Mouse (Mus musculus): Measurements from ENCODE around the gene Zfyve9. TPM values are rescaled to one million over a fixed set of nuclear protein-coding genes. Genes with fewer than 3 reads are reported as not detected.

Zfyve9 gene
- polyA plus RNA-seq, 1 experiment = 6.5 TPM

DNA sequence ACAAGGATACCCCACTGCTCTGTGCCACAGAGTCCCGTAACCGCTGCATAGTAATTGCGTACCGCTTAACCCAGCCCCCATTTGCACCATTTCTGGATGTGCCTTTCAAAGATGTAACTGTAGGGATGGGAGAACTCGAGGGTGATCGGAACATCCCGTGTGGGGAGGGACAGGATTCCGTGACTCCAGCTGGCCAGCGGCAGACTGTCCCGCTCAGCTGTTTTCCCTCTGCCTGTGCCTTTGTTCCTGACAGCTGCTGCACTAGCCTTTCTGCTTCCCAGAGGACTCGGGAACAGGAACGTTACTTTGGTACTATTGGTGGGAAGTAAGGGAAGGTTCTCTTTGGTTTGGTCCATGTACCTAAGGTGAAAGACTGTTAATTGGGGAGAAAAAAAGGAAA, 146.9 kb downstream of the Zfyve9 start:
- DNase-seq = no peak
- H3K36me3 ChIP-seq (ENCODE audit: control insufficient read depth, insufficient read depth, low read length) = peaks cover 3% of the 10 kb centered on the region
- 82% methylated on average over 12 of the region's 12 CpGs for WGBS

DNA sequence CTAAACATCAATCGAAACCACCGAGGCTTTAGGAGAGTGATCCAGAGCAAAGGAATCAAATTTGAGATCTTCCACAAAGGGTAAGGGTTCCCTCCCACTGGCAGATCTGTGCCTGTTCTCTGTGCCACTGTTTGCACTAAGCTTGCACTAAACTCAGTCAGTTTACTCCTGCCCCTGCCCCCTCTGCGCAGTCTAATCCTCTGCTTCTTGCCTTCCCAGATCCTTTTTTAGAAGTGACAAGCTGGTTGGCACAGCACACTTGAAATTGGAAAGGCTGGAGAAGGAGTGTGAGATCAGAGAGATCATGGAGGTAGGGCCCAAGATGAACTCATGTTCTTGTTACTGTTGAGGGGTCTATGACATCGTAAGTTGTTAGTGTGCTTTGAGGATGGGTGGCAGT, 149.0 kb downstream of the Zfyve9 start:
- 92% methylated on average over 4 of the region's 4 CpGs for WGBS
- no peak for DNase-seq
- no peak overlapping the region for H3K4me3 ChIP-seq (ENCODE audit: insufficient read depth, low read depth, low read length)
- TF ChIP-seq CTCF (conservative IDR thresholded peaks at IDR 0.05; ENCODE audit: insufficient read depth, insufficient read length, low read depth, low read length) = no peak
- no peak for TF ChIP-seq POLR2A (IDR thresholded peaks at IDR 0.05; ENCODE audit: low read depth, low read length)
- H3K36me3 ChIP-seq (ENCODE audit: control insufficient read depth, insufficient read depth, low read length) = peaks cover 3% of the 10 kb centered on the region
- H3K27me3 ChIP-seq (replicated peaks; ENCODE audit: control insufficient read depth, insufficient read depth, low read length) = no peaks in the 10 kb centered on the region
- H3K4me1 ChIP-seq (ENCODE audit: control insufficient read depth, insufficient read depth, low read length) = no peaks in the 10 kb centered on the region
- H3K27ac ChIP-seq (ENCODE audit: insufficient read depth, low read depth, low read length) = no peak overlapping the region

More for the DNA sequence above, 146.9 kb downstream of the Zfyve9 start:
- no peaks in the 10 kb centered on the region for H3K27me3 ChIP-seq (replicated peaks; ENCODE audit: control insufficient read depth, insufficient read depth, low read length)
- no peaks in the 10 kb centered on the region for H3K4me1 ChIP-seq (ENCODE audit: control insufficient read depth, insufficient read depth, low read length)
- TF ChIP-seq CTCF (conservative IDR thresholded peaks at IDR 0.05; ENCODE audit: insufficient read depth, insufficient read length, low read depth, low read length) (no peak), POLR2A (IDR thresholded peaks at IDR 0.05; ENCODE audit: low read depth, low read length) (no peak)
- no peak overlapping the region for H3K4me3 ChIP-seq (ENCODE audit: insufficient read depth, low read depth, low read length)
- H3K27ac ChIP-seq (ENCODE audit: insufficient read depth, low read depth, low read length) = no peak overlapping the region

- no peak overlapping the region for H3K4me3 ChIP-seq (ENCODE audit: insufficient read depth, low read depth, low read length)
- TF ChIP-seq CTCF (conservative IDR thresholded peaks at IDR 0.05; ENCODE audit: insufficient read depth, insufficient read length, low read depth, low read length) (no peak), POLR2A (IDR thresholded peaks at IDR 0.05; ENCODE audit: low read depth, low read length) (no peak)
- DNase-seq = no peak
- H3K27me3 ChIP-seq (replicated peaks; ENCODE audit: control insufficient read depth, insufficient read depth, low read length) = no peaks in the 10 kb centered on the region
- peaks cover 3% of the 10 kb centered on the region; the same call in 1 of the 2 replicates for H3K36me3 ChIP-seq (ENCODE audit: control insufficient read depth, insufficient read depth, low read length)
- H3K4me1 ChIP-seq (ENCODE audit: control insufficient read depth, insufficient read depth, low read length) = no peaks in the 10 kb centered on the region
- WGBS = 65% methylated on average over 9 of the region's 9 CpGs
- no peak overlapping the region for H3K27ac ChIP-seq (ENCODE audit: insufficient read depth, low read depth, low read length)
Observed at GRCm38 (mm10) chr4:108630096-108630495, 150.5 kb downstream of the Zfyve9 start.

GRCm38 (mm10) chr4:108629363-108629880, 151.2 kb downstream of the Zfyve9 start:
- Histone ChIP-seq H3K36me3 (ENCODE audit: control insufficient read depth, insufficient read depth, low read length) (peaks cover 3% of the 10 kb centered on the region; the same call in 1 of the 2 replicates), H3K27me3 (replicated peaks; ENCODE audit: control insufficient read depth, insufficient read depth, low read length) (no peaks in the 10 kb centered on the region), H3K4me1 (ENCODE audit: control insufficient read depth, insufficient read depth, low read length) (no peaks in the 10 kb centered on the region), H3K27ac (ENCODE audit: insufficient read depth, low read depth, low read length) (no peak overlapping the region), H3K4me3 (ENCODE audit: insufficient read depth, low read depth, low read length) (no peak overlapping the region)
- TF ChIP-seq CTCF (conservative IDR thresholded peaks at IDR 0.05; ENCODE audit: insufficient read depth, insufficient read length, low read depth, low read length) (no peak), POLR2A (IDR thresholded peaks at IDR 0.05; ENCODE audit: low read depth, low read length) (no peak)
- DNase-seq = no peak
- WGBS = 58% methylated on average over 7 of the region's 7 CpGs

DNA sequence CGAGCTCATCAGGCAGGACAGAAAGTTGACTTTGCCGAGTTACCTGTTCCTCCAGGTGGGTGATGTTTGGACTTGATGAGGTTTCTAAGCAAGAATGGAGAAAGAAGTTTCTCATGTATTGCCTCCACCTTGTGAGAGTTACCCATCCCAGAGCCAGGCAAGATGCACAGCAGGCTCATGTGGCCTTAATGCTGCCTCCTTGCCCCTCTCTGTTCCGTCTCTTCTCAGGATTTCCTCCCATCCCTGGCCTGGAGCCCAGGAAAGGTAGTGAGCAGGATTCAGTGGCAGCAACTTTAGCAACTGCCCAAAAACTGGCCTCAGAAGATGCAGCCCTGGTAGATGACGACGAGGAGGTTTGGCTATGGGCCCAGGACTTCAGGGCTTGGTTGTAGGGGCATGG, 153.5 kb downstream of the Zfyve9 start:
- no peaks in the 10 kb centered on the region for H3K4me1 ChIP-seq (ENCODE audit: control insufficient read depth, insufficient read depth, low read length)
- no peak for DNase-seq
- no peaks in the 10 kb centered on the region for H3K27me3 ChIP-seq (replicated peaks; ENCODE audit: control insufficient read depth, insufficient read depth, low read length)
- H3K27ac ChIP-seq (ENCODE audit: insufficient read depth, low read depth, low read length) = no peak overlapping the region
- WGBS = 81% methylated on average over 5 of the region's 5 CpGs
- peaks cover 3% of the 10 kb centered on the region; the same call in 1 of the 2 replicates for H3K36me3 ChIP-seq (ENCODE audit: control insufficient read depth, insufficient read depth, low read length)
- TF ChIP-seq POLR2A (IDR thresholded peaks at IDR 0.05; ENCODE audit: low read depth, low read length) (no peak), CTCF (conservative IDR thresholded peaks at IDR 0.05; ENCODE audit: insufficient read depth, insufficient read length, low read depth, low read length) (no peak)
- H3K4me3 ChIP-seq (ENCODE audit: insufficient read depth, low read depth, low read length) = no peak overlapping the region

GRCm38 (mm10) chr4:108621504-108621903, 159.1 kb downstream of the Zfyve9 start:
- H3K4me3 ChIP-seq (ENCODE audit: insufficient read depth, low read depth, low read length) = no peak overlapping the region
- H3K36me3 ChIP-seq (ENCODE audit: control insufficient read depth, insufficient read depth, low read length) = no peaks in the 10 kb centered on the region; the same call in 1 of the 2 replicates
- no peak for DNase-seq
- no peak overlapping the region for H3K27ac ChIP-seq (ENCODE audit: insufficient read depth, low read depth, low read length)
- H3K27me3 ChIP-seq (replicated peaks; ENCODE audit: control insufficient read depth, insufficient read depth, low read length) = no peaks in the 10 kb centered on the region
- H3K4me1 ChIP-seq (ENCODE audit: control insufficient read depth, insufficient read depth, low read length) = peaks cover 8% of the 10 kb centered on the region; the same call in 1 of the 2 replicates
- WGBS = 94% methylated on average over 6 of the region's 6 CpGs
- no peak for TF ChIP-seq CTCF (conservative IDR thresholded peaks at IDR 0.05; ENCODE audit: insufficient read depth, insufficient read length, low read depth, low read length)
- TF ChIP-seq POLR2A (IDR thresholded peaks at IDR 0.05; ENCODE audit: low read depth, low read length) = no peak

GRCm38 (mm10) chr4:108620536-108620935, 160.1 kb downstream of the Zfyve9 start:
- Histone ChIP-seq H3K4me1 (ENCODE audit: control insufficient read depth, insufficient read depth, low read length) (peaks cover 8% of the 10 kb centered on the region; the same call in 1 of the 2 replicates), H3K27ac (ENCODE audit: insufficient read depth, low read depth, low read length) (peak overlapping the region; percentile 58; the same call in 1 of the 2 replicates), H3K27me3 (replicated peaks; ENCODE audit: control insufficient read depth, insufficient read depth, low read length) (no peaks in the 10 kb centered on the region), H3K36me3 (ENCODE audit: control insufficient read depth, insufficient read depth, low read length) (no peaks in the 10 kb centered on the region; the same call in 1 of the 2 replicates), H3K4me3 (ENCODE audit: insufficient read depth, low read depth, low read length) (peak overlapping the region; percentile 93)
- TF ChIP-seq POLR2A (IDR thresholded peaks at IDR 0.05; ENCODE audit: low read depth, low read length) = no peak
- TF ChIP-seq CTCF (conservative IDR thresholded peaks at IDR 0.05; ENCODE audit: insufficient read depth, insufficient read length, low read depth, low read length) = no peak
- 14% methylated on average over 8 of the region's 8 CpGs for WGBS
- no peak for DNase-seq

Measured in kidney, adult 2 months (tissue).